Mouse (Mus musculus) heart, embryonic 15.5 days (tissue): ENCODE measurements around the gene Agbl1. TPM values are rescaled to one million over a fixed set of nuclear protein-coding genes. Genes with fewer than 3 reads are reported as not detected.
"Not testable (repeated sequence)": the region's sequence is repeated elsewhere in the genome, so short reads cannot be mapped to it uniquely, and the experiment has no call there.

Experiments used
- ATAC-seq: fragments of 200-750 bp; cut with Nextera tagmentation; replicated peaks from 2 replicates; pipeline ENCODE4 v1.8.0; 2017; ENCODE audit warnings: low read depth, moderate TSS enrichment; ENCODE audit not compliant: insufficient number of reproducible peaks, insufficient read depth, low FRiP score
- H3K27ac ChIP-seq: fragments of 300-500 bp; sonication (generic); 2 replicates; pipeline ENCODE4 v1.5.1; 2015; ENCODE audit warnings: mild to moderate bottlenecking, inconsistent platforms
- H3K27me3 ChIP-seq: fragments of 300-500 bp; sonication (generic); 2 replicates; pipeline ENCODE4 v1.6.1; 2015; ENCODE audit warnings: inconsistent platforms
- H3K36me3 ChIP-seq: fragments of 300-500 bp; sonication (generic); 2 replicates; pipeline ENCODE4 v1.6.1; 2015; ENCODE audit warnings: mild to moderate bottlenecking, inconsistent platforms
- H3K4me1 ChIP-seq: fragments of 300-500 bp; sonication (generic); replicated peaks from 2 replicates; pipeline ENCODE4 v1.6.1; 2015; ENCODE audit warnings: inconsistent platforms
- H3K4me2 ChIP-seq: fragments of 300-500 bp; sonication (generic); 2 replicates; pipeline ENCODE4 v1.6.1; 2015; ENCODE audit warnings: inconsistent platforms, mild to moderate bottlenecking, moderate library complexity
- H3K4me3 ChIP-seq: fragments of 300-500 bp; sonication (generic); 2 replicates; pipeline ENCODE4 v1.5.1; 2015; ENCODE audit warnings: mild to moderate bottlenecking, inconsistent platforms
- H3K9ac ChIP-seq: fragments of 300-500 bp; sonication (generic); 2 replicates; pipeline ENCODE4 v1.6.1; 2015; ENCODE audit warnings: mild to moderate bottlenecking, inconsistent platforms
- H3K9me3 ChIP-seq: fragments of 300-500 bp; sonication (generic); replicated peaks from 2 replicates; pipeline ENCODE4 v1.6.1; 2016; ENCODE audit warnings: inconsistent platforms
- WGBS: fragments of 180-500 bp; shearing (Covaris S2); methylation state at CpG from one replicate; pipeline ENCODE4 v1.1.7; 2015; ENCODE audit warnings: mixed read lengths; 5-methylcytosine and 5-hydroxymethylcytosine counted together
- polyA plus RNA-seq: library from polyadenylated mRNA; unstranded; fragments of >200 nt; fragmentation: Nextera tagmentation; extraction: Ambion mirVana; gene quantifications from 2 replicates; pipeline ENCODE4 v1.2.1, GENCODE M21; 2015

Agbl1 gene
- polyA plus RNA-seq, 1 experiment from 2014 or later: 0.05 TPM

DNA sequence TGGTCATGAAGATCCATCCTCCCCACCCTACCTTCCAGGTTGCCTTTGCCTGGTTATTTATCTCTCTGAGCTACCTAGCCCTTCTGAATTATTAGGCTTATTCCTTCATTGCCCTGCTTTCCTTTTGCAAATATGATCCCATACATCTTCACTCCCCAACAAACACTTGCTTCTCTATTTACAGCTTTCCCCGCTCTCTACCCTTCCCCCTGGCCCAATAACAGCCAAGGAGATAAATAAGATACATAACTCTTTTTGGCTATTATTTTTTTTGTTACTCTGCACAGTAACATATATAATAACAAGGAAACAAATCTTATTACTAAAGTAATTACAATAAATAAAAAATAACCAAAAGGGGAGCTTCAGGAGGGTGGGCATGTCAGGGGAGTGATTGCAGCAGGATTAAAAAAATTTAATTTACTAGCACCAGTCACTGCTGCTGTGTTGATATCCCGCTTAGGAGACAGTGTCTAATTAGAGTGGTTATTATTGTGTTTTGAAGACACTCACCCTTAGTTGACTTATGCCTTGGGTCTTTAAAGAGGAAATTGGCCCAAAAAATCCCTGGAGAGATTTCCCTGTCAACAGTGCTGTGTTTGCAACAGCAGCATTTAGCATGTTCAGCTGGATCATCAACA, 370.5 kb downstream of the Agbl1 start:
- Histone ChIP-seq H3K4me3 (no peak overlapping the region), H3K27me3 (no peaks in the 10 kb centered on the region), H3K4me2 (no peak overlapping the region), H3K9me3 (no peaks in the 10 kb centered on the region), H3K27ac (no peak overlapping the region), H3K9ac (no peak overlapping the region), H3K36me3 (no peaks in the 10 kb centered on the region), H3K4me1 (no peaks in the 10 kb centered on the region)
- no peak for ATAC-seq
- 73% methylated on average over 2 of the region's 2 CpGs for WGBS

DNA sequence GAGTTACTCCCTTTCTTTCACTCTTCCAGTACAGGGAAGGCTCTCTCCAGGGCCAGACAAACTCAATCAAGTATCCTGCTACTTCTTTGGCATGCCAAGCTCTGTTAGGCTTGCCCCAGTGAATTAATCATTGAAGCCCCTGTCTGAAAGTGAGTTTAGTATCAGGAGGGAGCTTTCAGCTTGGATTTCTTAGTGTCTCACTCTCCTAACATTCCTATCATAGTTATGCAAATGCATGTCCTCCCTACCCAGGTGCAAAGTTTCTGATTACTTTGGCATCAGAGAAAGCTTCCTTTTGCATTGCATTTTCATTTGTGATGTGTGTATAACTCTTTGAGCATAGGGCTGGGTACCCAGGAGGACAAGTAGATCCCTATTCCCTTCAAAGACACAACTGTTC, 399.8 kb downstream of the Agbl1 start:
- no peak overlapping the region for H3K9ac ChIP-seq
- no peak for ATAC-seq
- no peaks in the 10 kb centered on the region for H3K27me3 ChIP-seq
- no peak overlapping the region for H3K4me3 ChIP-seq
- no peak overlapping the region for H3K4me2 ChIP-seq
- no peaks in the 10 kb centered on the region for H3K4me1 ChIP-seq
- H3K27ac ChIP-seq: no peak overlapping the region
- H3K36me3 ChIP-seq: no peaks in the 10 kb centered on the region
- no peaks in the 10 kb centered on the region for H3K9me3 ChIP-seq

DNA sequence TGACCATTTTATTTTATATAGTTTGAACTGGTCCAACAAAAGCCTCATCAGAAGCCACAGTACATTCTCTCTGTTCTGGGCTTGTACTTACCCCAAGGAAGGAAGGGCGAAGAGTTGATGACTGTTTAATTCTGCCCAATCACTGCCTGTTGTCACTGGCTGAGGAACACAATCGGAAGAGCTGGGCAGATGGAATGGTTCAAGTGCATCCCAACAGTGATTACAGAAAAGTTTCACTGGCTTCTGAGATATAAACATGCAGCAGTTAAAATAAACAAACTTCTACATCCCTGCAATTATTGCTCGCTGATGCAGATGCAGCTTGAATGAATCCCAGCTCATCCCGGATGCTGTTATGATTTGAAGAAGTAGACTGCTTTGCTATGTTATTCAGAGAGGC, 421.3 kb downstream of the Agbl1 start:
- Histone ChIP-seq H3K9ac (no peak overlapping the region), H3K27me3 (no peaks in the 10 kb centered on the region), H3K4me1 (no peaks in the 10 kb centered on the region), H3K9me3 (no peaks in the 10 kb centered on the region), H3K4me2 (no peak overlapping the region), H3K36me3 (no peaks in the 10 kb centered on the region), H3K27ac (no peak overlapping the region), H3K4me3 (no peak overlapping the region)
- WGBS: 73% methylated on average over 4 of the region's 4 CpGs
- no peak for ATAC-seq

DNA sequence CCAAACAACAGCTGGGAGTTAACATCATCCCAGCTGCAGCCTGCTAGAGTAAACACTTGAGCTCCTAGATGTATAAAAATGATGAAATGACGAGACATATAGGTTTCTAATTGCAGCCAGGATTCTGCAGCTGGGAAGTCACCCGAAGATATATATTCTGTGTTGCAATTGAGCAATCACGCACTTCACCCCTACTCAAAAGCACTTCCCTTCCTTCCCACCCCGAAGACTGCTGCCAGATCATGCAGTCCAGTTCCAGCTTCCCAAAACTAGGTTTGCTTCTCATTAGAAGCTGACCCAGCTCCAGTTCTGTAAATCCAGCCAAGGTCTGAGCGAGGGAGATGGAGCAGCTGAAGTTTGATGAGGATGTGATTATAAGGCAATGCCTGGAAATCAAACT, 431.4 kb downstream of the Agbl1 start:
- H3K27ac ChIP-seq: no peak overlapping the region

DNA sequence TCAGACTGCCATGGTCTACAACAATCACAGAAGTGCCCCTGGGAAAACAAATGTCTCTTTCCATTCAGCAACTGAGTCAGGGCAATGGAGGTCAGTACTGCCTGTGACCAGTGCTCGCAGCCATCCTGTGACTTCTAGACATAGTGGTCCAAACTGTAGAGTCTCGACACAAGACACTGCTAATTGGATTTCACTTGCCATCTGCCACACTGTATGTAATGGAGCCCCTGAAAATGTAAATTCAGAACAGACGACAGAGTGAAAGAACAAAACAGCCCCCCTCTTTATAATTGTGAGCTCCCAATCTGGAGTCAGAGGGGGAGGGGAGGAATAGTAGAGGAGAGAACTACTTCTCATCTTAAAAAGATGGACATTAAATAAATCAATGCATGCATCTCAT, 445.2 kb downstream of the Agbl1 start:
- Histone ChIP-seq H3K27me3 (no peaks in the 10 kb centered on the region), H3K9me3 (no peaks in the 10 kb centered on the region), H3K4me3 (no peak overlapping the region), H3K4me2 (no peak overlapping the region), H3K36me3 (no peaks in the 10 kb centered on the region), H3K4me1 (no peaks in the 10 kb centered on the region), H3K9ac (no peak overlapping the region), H3K27ac (no peak overlapping the region)
- 75% methylated on average over 3 of the region's 3 CpGs for WGBS
- no peak for ATAC-seq

More for the DNA sequence above, 431.4 kb downstream of the Agbl1 start:
- H3K4me1 ChIP-seq: no peaks in the 10 kb centered on the region
- no peaks in the 10 kb centered on the region for H3K27me3 ChIP-seq
- no peak for ATAC-seq
- no peaks in the 10 kb centered on the region for H3K9me3 ChIP-seq
- 65% methylated on average over 5 of the region's 5 CpGs for WGBS
- H3K9ac ChIP-seq: no peak overlapping the region
- H3K4me2 ChIP-seq: no peak overlapping the region
- no peak overlapping the region for H3K4me3 ChIP-seq
- no peaks in the 10 kb centered on the region for H3K36me3 ChIP-seq

DNA sequence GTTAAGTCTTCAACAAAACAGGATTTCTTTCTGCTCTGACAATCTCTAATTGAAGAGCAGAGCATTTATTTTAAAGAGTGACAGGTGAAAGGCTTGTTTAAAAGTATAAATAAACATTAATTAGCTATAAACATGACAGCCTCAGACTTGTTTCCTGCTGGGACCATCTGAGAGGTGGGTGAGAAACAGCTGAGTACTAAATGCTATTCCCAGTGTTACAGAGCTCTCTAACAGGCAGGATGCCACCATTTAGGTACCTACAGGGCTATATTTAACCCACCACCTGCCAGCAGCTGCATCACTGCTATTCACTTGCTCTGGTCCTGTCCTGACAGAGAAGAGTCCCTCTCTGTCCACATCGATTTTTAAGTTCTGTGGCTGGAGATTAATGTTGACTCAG, 471.5 kb downstream of the Agbl1 start:
- no peak for ATAC-seq
- Histone ChIP-seq H3K27ac (no peak overlapping the region), H3K9me3 (no peaks in the 10 kb centered on the region), H3K4me1 (no peaks in the 10 kb centered on the region), H3K4me3 (no peak overlapping the region), H3K36me3 (no peaks in the 10 kb centered on the region), H3K4me2 (no peak overlapping the region), H3K27me3 (no peaks in the 10 kb centered on the region), H3K9ac (no peak overlapping the region)
- WGBS: 57% methylated on average over 1 of the region's 1 CpGs

DNA sequence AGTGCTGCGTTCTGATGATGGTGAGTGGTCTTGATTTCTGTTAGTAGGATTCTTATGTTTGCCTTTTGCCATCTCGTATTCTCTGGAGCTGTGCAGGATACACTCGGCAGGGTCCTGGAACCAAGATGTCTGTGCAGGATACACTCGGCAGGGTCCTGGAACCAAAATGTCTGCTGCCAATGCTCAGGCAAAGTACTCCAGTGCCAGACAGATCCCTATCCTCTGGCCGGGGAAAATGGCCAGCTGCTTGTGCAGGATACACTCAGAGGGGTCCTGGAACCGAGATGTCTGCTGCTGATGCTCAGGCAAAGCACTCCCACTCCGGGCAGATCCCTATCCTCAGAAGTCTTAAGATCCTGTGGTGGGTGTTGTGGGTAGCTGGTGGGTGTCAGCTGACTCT, 502.5 kb downstream of the Agbl1 start:
- H3K4me1 ChIP-seq, H3K4me3 ChIP-seq, H3K27me3 ChIP-seq, ATAC-seq, H3K9me3 ChIP-seq, H3K36me3 ChIP-seq, H3K27ac ChIP-seq, H3K9ac ChIP-seq, H3K4me2 ChIP-seq: not testable (repeated sequence)
- WGBS: 84% methylated on average over 7 of the region's 7 CpGs

DNA sequence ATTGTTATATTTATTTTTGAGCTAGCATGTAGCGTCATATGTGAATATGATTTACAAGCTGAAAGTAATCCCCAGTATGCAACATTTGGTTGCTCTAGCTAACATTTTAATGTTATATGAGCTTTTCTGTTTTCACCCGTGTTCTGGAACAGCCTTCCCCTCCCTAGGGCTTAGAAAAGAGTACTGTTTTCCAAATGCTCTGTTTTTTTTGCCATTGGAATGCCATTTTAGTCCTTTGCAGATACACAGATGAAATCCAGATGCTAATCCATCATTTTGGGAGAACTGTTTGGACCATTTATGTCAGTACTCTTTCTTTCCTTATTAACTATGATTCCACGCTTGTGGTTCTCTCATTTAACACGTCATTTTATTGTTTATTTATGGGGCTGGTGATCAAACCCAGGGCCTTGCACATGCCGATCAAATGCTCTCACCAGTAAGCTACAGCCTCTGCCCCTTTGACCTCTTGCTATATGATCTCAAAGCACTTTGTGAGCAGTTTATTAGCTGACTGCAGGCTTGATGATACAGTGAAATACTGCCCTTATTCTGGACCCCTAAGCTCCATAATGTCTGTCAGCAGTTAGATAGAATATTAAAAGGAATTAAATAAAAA, 547.7 kb downstream of the Agbl1 start:
- no peaks in the 10 kb centered on the region for H3K4me1 ChIP-seq
- ATAC-seq: no peak
- WGBS: 42% methylated on average over 5 of the region's 5 CpGs

DNA sequence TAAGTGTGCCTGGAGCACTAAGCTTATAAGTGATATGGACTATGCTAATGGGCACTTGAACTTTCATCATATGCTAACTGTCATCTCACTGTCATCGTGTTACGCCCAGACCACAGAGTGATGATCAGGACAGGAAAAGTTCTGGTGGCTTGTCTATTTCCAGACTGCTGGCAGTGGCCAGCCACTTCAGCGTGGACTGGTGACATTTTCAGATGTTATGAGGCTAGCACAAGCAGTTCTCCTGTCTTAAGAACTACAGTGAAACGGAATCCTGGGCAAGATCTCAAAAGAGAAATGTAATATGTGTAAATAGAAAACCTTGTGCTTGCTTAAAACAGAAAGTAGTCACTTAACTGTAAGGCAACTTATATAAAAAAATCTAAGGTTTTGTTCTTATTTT, 550.8 kb downstream of the Agbl1 start:
- 61% methylated on average over 4 of the region's 4 CpGs for WGBS
- ATAC-seq: no peak
- Histone ChIP-seq H3K4me1 (no peaks in the 10 kb centered on the region), H3K9ac (no peak overlapping the region), H3K27me3 (no peaks in the 10 kb centered on the region), H3K4me3 (no peak overlapping the region), H3K9me3 (no peaks in the 10 kb centered on the region), H3K27ac (no peak overlapping the region), H3K4me2 (no peak overlapping the region), H3K36me3 (no peaks in the 10 kb centered on the region)

More for the DNA sequence above, 547.7 kb downstream of the Agbl1 start:
- Histone ChIP-seq H3K27ac (no peak overlapping the region), H3K27me3 (no peaks in the 10 kb centered on the region), H3K4me2 (no peak overlapping the region), H3K4me3 (no peak overlapping the region), H3K9me3 (no peaks in the 10 kb centered on the region), H3K9ac (no peak overlapping the region), H3K36me3 (no peaks in the 10 kb centered on the region)

DNA sequence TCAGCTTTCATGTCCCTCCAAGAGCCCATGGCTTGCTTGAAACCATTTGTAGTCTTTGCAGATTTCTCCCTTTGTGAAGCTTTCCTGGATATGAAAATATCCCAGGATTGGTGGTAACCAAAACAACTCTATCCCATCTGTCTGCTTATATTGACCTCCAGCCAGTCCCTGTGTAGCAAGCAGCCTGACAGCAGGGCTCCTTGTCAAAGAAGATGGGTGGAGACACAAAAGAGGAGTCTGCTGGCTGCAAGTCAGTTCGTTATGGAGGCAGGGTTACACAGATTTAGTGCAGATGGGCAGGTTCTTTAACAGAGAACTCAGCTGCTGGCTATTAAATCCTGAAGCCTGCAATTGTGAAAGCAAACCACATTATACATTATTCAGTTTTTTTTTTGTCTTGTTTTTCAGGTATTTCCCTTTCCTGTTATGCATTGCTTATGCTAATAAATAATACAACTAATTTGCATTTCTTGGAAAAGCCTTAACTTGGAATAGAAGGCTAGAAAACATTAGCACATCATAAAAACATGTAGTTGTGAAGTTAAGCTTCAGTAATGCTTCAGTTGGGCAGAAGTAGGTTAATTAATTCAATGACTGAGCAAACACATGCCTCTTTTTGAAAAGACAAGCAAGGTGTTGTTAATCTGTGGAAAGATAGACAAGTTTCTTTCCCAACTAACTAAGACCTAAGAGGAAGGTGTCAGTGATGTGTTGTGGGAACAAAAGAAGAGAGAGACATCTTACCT, 559.0 kb downstream of the Agbl1 start:
- no peaks in the 10 kb centered on the region for H3K4me1 ChIP-seq
- H3K4me3 ChIP-seq: no peak overlapping the region
- no peak overlapping the region for H3K27ac ChIP-seq
- H3K4me2 ChIP-seq: no peak overlapping the region
- no peak for ATAC-seq
- H3K9ac ChIP-seq: no peak overlapping the region
- no peaks in the 10 kb centered on the region for H3K9me3 ChIP-seq
- H3K27me3 ChIP-seq: no peaks in the 10 kb centered on the region
- 22% methylated on average over 1 of the region's 1 CpGs for WGBS
- no peaks in the 10 kb centered on the region for H3K36me3 ChIP-seq

DNA sequence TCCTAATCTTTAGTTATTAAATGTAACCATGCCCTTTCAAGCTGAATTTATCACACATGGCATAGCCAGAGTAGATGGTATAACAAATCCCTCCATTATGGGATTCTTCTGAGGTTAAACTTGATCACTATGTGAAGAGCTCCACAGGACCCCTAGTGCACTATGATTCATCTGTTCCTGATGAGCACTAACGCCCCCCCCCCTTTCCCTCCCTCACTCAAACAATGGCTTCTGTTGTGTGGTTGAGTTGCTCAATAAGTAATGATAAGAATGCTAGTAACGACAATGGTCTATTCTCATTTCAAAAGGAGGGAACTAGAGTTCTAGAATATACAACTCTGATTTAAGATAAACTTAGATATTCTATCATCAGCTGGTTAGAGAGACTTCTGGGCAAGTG, 560.4 kb downstream of the Agbl1 start:
- WGBS: 58% methylated on average over 2 of the region's 2 CpGs

DNA sequence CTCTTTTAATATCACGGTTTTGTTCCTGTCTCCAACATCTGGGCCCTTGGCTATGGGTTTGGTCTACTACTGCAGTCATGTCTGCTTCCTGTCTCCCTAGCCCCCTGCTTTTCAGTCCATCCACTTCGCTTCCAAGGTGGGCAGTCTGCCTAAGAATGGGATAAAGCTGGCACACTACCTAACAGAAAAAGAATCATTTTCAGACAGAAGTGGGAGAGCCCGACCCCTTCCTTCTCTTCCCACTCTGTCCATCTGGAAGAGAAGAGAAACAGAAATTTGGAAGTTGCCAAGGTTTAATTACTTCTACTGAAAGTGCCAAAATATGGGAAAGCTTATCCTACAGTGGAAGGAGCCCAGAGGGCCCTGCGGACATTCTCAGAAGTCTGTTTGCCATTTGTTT, 561.6 kb downstream of the Agbl1 start:
- 64% methylated on average over 4 of the region's 4 CpGs for WGBS

More for the DNA sequence above, 560.4 kb downstream of the Agbl1 start:
- no peak overlapping the region for H3K4me2 ChIP-seq
- H3K36me3 ChIP-seq: no peaks in the 10 kb centered on the region
- no peaks in the 10 kb centered on the region for H3K9me3 ChIP-seq
- ATAC-seq: no peak
- H3K4me1 ChIP-seq: no peaks in the 10 kb centered on the region
- no peaks in the 10 kb centered on the region for H3K27me3 ChIP-seq
- no peak overlapping the region for H3K27ac ChIP-seq
- no peak overlapping the region for H3K9ac ChIP-seq
- H3K4me3 ChIP-seq: no peak overlapping the region

More for the DNA sequence above, 561.6 kb downstream of the Agbl1 start:
- no peak overlapping the region for H3K4me3 ChIP-seq
- H3K27ac ChIP-seq: no peak overlapping the region
- H3K36me3 ChIP-seq: no peaks in the 10 kb centered on the region
- no peaks in the 10 kb centered on the region for H3K4me1 ChIP-seq
- H3K9me3 ChIP-seq: no peaks in the 10 kb centered on the region
- H3K4me2 ChIP-seq: no peak overlapping the region
- H3K27me3 ChIP-seq: no peaks in the 10 kb centered on the region
- H3K9ac ChIP-seq: no peak overlapping the region
- ATAC-seq: 0 out of 2 replicates have a peak, but pooled peaks have one; percentile 10
